Mouse (Mus musculus) cerebellum, postnatal 14 days (tissue): ENCODE measurements at regions not wholly inside any gene's neighbourhood (a gene's known extent, or its start where the extent isn't known, plus 50 kb on each side); places are given as distances from the start of the nearest gene placed in this dataset.

ENCODE experiments used
- DNase-seq, 2 experiments: peaks; one replicate each; pipeline ENCODE4 v3.0.0; 2021; ENCODE audit warnings: mixed read lengths in 2 of 2

DNA sequence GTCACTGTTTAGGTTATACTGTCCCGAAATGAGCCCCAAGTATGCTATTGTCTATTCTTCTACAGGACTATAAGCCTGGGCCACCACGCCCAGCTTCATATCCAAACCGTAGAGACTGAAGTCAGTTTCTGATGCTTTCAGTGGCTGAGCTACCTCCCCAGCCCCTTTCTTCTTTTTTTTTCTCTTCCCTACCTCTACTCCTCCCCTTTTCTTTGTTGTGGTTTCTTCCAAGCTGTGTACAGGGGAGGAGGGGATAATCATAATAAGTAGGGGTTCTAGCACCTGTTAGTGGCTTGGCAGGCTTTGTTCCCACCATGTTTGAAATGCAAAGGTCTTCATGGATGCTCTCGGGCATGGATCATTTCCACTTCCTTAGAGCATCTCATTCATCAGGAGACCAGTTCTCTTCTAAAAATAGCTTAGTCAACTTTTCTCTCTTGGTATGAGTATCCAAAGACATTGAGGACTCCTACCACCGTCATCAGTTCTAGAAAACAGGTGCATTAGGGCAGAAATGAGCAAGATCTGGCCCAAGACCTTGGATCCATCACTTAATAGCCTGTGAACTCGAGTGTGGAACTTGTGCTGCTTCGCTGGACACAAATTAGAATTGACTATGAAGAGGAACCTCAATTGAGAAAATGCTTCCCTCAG, 1383.5 kb downstream of the Gsdmc2 start:
- DNase-seq = no peak

DNA sequence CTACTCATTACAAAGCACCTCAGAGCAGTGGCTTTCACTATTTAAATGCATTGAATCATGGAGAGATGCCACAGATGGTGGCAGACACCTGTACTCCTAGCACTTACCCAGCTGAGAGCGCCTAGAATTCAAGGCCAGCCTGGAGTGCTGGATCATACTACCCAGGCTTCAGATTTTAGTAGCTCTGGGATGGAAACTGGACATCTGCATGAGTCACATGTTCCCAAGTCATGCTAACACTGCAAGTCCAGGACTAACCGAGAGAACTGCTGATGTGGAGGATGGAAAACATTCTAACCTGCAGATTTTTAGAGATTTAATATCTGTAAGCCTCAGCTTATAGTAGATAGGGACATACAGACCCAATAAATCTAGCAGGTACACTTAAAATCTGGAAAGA, 1384.3 kb downstream of the Gsdmc2 start:
- DNase-seq = no peak

DNA sequence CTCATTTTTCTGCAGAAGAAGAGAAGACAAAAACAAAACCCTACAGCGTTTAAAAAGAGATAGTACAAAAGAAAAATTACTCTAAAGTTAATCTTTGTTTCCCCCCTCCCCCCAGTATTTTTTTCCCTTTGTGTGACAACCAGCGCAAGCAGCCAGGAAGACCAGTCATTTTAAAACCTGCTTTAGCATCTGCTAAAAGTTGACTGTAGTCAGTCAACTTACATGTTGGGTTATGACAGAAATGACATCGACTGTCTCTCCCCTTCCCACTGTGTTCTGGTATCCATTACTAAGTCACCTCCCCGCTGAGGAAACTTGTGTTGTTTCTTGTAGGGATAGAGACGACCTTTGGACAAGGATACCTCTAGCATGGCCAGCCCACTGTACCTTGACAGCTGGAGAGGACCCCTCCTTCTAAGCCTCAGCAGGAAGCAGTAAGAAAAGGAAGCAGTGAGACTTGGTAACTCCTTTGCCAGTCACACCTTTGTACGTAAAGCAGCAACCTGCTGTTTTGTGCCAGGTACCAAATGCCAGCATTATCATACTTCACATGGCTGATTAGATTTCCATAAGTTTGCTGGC, 1384.9 kb downstream of the Gsdmc2 start:
- no peak for DNase-seq

DNA sequence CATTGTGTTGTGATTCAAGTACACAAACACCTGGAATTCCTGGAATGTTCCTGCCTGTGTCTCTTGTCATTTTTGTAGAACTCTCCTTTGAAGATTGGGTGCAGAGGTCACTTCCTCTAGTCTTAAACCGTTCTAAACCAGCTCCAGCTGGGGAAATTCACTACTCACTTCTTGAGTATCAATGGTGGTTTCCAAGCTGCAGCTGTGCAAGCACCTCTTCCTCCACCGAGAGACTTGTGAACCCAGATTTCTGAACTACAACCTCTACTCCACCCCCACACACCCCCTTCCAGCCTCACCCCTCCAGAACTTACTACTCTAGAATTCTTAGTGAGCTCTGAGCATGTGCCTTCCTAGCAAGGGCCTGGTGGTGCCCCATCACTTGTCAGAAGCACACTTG, 1387.0 kb downstream of the Gsdmc2 start:
- no peak for DNase-seq

DNA sequence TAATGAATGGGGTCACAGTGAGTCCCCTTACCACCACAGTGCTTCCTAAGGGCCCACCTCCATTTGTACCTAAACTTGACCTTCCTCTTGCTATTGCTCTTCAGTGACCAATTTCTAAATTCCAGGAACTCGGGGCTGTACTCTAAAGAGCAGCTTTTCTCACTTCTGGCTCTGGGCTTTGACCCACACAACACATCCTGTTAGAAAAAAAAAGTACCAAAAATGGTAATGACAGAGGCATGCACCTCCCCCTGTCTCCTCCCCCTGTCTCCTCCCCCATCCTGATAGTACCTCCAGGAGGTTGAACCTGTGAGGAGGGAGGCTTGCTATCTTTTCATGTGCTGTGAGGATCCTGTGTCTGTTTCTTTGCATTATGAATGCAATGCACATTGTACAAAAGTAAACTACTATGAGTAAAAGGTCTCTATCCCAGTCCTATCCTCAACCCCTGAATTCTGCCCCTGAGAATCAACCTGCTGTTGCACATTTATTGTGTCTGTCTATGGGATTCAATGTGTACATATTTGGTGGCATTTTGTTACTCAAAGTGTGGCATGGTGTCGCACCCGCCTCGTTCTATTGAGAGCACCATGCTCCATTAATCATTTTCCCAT, 1387.8 kb downstream of the Gsdmc2 start:
- DNase-seq = no peak

DNA sequence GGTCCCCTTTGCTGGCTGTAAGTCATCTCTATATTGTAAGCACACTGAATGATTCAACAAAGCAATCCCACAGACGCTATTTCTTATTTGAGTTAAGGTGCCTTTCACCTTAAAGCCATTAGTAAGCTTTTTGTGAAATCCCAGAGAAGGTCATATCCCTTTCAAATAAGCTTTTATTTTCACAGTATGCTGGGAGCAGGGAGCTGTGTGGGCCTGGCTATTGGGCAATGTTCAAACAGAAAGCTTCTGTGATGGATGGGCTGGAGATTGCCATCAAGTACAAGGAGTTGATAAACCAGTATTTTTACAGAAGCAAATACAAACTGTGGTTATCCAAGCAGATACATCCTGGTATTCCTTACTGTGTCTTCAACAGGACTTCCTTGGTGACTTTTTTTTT, 1389.0 kb downstream of the Gsdmc2 start:
- no peak for DNase-seq

DNA sequence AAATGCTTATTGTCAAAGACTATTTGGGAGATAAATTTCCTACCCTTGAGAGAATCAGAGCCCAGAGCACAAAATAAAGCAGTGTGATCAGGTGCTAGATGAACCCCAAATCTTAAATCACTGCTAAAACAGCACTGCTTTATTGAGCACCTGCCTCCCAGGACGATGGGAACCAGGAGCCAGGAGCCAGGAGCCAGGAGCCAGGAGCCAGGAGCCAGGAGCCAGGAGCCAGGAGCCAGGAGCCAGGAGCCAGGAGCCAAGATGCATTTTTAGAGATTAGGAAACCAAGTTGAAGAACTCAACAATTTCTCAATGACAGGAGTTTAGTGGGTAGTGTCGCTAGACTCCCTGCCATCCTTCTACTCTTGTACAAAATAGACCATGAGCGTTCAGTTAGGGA, 1396.9 kb downstream of the Gsdmc2 start:
- DNase-seq = peak; percentile 12 to 59

DNA sequence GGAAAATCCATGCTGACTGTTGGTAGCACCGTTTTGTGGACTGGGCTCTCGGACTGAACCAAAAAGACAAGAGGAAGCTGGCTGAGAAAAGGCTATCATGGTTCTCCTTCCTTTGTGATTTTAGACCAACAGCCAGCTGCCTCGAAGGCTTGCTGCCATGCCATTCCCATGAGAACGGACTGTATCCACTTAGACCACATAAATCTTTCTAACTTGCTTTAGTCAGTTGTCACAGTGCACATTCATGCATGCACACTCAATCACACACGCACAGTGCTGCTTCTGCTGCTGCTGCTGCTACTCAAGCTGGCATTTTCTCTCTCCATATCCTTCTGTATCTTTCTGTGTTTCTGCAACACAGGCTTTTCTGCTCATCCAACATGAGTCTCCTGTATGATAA, 1405.8 kb downstream of the Gsdmc2 start:
- DNase-seq = peak in 1 of 2 experiments; percentile 19

DNA sequence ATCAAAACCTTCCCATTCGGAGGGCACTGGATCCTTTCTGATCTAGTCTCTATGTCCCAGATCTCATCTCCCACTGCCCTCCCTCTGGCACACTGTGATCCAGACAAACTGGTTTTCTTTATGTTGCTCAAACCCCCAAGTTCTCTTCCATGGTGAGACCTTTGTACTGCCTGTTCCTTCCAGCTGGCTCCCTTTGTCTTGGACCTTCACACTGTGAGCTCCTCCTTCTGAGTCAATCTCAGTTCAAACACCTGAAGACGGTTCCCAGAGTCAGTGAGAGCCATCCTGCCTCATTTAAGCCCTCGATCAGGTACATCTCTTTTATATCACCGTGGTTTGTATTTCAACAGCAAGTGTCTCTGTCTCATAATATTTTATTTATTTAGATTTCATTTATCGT, 1408.3 kb downstream of the Gsdmc2 start:
- no peak for DNase-seq

DNA sequence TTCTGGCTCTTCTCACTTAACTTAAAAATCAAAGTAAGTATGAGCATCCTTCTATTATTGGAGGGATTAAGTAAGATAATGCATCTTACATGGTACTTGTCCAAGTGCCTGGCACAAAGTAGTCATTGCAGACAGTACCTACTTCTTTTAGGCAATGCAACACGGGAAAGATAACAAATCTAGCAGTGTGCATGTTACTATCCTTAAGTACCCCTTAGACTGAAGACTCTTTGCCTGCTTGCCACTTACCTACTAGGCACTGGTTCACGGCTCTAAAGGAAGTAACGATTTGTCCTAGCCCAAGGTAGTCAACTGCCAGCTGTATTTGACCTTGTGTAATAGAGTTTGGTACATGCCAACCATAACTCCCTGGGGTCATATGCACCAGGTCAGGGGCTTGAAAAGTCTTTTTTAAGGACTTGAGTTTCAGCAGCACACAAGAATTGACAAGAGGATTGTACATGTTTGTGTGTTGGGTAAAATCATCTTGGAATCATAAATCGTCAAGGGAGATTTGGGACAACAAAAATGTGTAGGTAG, 1409.8 kb downstream of the Gsdmc2 start:
- no peak for DNase-seq

DNA sequence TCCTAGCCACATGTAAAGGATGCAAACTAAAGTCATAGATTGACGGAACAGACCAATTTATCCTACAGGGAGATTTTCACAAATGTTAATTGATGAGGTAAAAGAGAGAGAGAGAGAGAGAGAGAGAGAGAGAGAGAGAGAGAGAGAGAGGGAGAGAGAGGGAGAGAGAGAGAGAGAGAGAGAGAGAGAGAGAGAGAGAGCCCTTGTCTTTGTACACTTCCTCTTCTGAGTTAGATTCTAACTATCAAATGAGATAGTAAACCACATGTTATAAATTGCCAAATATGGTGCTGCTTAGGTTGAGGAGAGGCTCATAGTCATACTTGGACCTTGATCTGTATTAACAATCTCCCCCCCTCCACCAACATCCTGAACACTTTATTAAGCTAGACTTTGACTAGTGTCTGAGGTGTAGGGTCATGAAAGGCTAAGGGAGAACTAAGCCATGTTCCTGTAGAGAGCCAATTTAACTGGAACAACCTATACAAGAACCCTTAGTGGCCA, 1412.2 kb downstream of the Gsdmc2 start:
- no peak for DNase-seq

DNA sequence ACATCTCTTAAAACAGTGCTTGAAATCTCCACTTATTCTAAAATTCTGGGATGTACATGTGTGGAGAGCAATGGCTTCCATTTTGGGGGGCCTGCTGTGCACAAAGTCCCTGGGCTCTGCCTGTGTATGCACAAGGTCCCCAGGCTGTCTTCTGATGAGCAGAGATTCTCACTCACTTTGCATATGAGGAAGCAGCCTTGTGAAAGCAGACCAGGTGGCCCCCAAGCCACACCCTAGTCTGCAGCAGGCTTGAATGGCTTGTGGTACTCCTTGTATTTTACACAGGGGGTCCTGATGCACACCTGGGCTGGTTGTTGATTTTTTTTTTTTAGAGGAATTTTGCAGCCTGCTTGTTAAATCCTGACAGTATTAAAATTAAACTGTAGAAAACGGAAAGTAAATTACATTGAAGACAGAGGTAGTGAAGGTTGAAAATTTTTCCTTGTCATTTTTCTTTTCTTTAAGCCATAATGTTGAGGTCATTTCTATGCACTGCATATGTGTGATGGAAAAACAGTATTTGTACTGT, 1413.8 kb downstream of the Gsdmc2 start:
- DNase-seq = no peak

DNA sequence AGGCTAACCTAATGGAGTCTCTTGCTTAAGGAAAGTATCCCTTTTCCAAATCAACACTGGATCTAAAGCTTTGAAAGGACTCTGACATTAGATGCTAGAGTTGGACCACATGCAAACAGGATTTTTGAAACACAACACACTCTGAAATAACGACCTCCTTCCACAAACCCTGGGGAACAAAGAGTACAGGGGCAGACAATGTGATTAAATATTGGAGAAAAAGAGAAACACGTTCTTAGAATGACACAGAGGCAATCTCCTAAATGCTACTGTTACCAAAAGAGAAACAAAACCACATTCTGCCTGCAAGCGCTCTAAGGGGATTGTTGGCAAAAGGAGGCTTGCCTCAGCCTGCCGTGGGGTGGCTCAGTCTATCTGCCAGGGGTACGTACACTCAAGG, 1422.0 kb downstream of the Gsdmc2 start:
- DNase-seq = no peak

DNA sequence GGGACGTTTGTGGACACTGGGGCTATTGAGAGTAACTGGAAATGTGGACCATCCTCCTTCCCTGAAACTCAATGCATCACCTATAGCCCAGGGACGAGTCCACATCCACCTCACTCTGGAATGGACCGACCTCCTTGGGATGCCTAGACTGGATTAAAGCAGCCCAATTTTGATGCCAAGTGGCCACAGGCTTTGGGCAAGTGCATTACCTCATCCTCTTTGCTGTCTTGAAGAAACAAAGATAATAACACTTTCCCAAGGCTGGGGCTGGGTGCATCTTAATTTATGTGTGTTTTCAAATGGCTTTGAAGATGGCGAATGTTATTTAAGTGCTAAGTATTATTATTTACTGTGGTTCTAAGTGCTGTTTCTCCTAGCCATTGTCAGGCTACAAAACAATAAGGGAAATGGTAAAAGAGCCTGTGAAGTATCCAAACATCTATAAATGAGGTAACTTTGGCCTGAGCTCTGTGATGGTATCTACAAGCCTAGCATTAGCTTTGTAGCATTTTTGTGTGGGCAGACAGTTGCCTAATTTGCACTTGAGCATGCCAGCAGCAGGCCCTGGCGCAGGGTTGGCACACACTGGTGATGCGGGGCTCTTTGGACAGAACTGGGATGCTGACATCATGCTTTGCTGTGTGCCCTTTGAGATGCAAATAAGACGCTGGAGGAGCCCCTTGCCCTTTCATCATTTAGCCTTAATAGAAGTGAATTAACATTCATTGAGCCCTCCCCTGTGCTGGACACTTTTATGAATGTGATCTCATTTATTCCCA, 1423.7 kb downstream of the Gsdmc2 start:
- DNase-seq = peak; percentile 4 to 15

DNA sequence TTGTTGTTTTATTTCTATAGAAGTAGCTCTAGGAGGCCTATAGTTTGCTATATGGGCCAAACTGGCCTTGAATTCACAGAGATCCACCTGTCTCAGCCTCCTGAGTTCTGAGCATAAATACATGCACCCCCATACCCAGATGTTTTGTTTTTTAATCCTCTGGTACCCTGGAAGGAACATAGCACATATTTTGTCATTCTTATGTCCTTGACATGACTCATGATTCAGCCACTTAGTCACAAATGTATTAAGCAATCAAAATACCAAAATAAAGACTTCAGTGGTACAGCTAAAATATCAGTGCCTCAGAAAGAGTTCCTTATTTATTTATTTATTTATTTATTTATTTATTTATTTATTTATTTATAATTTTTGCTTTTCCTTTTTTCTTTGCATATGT, 1428.3 kb downstream of the Gsdmc2 start:
- DNase-seq = no peak

DNA sequence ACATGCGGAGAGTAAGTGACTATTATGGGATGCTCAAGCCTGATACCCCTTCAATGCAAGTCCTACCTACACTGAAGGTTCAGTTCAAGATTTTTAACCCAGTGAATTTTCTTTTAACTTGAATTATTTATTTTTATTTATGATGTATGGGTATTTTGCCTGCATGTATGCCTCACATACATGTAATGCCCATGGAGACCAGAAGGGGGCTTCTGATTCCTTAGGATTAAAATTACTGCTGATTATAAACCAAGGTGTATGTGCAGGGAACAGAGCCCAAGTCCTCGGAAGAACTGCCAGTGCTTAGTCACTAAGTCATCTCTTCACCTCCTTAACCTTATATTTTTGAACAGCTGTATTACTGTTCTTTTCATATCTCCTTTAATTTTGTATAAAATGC, 1431.3 kb downstream of the Gsdmc2 start:
- no peak for DNase-seq

DNA sequence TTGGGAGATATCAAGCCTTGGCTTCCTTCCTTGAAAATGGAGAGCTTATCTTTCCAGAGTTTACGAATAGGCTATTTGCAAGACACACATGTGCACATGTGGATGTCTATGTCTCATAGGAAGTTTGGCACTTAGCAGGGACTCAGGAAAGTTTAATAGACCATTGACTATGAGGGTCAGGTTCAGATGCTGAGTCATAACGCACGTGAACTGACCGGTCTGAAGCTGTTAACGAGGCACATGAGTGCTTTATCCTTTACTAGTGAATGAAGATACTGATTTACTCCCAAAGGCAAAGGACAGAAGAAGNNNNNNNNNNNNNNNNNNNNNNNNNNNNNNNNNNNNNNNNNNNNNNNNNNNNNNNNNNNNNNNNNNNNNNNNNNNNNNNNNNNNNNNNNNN, 1442.8 kb downstream of the Gsdmc2 start:
- DNase-seq = no peak

DNA sequence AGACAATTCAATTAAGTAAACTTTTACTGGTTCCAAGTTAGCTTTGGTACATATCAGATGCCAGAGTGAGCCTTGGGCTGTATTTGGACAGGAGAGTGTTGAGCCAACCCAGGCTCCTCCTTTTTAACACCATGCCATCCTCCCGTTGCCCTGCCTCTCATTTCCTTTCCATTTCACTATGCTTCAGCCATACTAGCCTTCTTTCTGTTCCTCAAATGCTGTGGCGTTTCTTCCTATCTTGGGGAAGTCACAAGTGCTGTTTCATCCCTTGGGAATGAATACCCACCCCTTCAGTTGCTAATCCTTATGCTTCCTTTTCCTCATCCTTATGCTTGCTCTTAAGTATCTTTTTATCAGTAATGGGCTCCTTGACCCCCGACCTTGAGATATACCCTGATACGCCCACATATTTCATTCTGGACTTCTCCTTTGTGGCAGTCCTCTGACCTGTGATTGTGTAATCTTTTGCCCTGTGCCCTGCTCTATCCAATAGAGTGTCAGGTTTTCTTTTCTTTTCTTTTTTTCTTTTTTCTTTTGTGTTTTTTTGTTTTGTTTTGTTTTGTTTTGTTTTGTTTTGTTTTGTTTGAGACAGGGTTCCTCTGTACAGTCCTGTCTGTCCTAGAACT, 1443.9 kb downstream of the Gsdmc2 start:
- no peak for DNase-seq

DNA sequence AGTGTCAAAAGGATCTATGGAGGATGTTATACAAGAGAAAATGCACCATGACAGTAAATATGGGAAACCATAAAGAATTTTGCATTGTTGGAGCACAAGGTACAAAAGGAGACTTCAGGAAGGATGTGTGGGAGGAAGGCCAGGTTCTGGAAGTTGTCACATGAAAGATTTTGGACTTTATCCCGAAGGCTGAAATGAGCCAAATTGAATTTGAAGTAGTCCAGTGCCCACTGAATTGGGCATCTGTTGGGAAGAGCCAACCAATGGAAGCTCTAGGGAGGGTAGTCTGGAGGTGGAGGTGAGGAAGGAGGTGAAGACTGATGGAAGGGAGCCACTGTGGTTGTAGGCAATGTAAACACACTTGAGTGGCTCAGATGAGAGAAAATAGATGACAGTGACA, 1445.6 kb downstream of the Gsdmc2 start:
- no peak for DNase-seq

DNA sequence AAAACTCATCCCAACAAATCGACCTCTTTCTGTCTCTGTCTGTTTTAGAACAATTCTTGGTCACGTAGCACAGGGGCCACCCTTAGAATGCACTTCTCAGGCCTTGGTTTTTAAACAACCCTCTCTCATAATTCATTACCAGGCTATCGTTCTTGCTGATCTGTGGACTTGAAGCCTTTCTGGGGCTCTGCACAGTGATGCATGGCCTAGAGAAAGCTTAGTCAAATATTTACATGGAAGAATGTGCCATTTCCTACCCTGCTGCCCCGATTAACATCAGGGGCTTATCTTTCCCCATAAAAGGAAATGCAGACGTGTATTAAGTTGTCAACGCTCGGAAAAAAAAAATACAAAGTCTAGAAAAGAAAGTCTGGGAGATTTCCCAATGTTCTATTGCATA, 1448.0 kb downstream of the Gsdmc2 start:
- DNase-seq = no peak

DNA sequence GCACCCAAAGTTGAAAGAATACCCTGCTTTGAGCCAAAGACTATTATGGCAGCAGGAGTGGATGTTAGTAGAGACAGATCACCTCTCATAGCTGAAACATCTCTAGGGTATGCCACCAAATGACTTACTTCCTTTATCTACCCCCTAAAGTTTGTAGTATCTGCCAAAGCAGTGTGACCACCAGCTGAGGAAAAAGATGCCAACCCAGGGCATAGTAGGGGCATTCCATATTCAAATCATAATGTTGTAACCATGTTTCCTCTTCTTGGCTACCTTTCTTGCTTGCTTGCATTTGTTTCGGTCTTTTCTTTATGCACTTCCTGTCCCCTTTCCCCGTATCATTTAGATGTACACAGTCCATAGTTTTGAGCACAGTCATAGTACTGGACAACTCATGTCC, 1449.6 kb downstream of the Gsdmc2 start:
- DNase-seq = no peak

DNA sequence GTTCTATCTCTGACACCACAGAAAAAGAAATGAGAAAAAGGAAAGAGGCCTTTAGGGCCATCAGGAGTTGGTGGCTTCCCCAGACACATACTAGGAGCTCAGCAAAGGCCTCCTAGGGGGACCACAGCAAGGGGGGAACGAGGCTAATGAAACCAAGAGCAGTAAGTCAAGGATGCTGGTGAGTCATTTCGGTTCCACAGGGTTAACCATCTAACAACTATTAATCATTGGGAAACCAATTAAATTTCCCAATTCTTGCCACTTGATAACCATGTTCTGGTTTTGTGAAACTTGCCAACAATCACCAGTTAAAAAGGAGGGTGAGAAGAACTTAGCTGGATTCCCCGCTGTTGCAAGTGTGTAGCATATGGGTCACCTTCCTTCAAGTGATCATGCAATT, 1451.6 kb downstream of the Gsdmc2 start:
- DNase-seq = no peak

DNA sequence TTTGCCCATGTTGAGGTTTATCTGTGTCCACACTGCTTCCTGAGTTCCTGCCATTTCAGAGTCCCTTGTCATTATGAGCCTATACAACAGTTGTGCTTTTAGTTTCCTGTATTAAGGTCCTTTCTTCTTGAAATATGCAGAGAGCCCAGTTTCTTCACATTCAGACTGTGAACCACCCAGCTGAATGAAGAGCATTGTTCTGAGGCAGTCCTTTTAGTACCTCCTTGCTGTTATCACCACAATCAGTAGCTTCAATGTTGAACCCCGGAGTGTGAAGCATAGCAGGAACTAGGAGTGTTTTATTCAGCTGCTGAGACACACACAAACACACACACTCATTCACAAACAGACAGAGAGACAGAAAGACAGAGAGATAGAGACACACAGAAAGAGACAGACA, 1452.1 kb downstream of the Gsdmc2 start:
- no peak for DNase-seq
